Mouse (Mus musculus): Measurements from ENCODE around the gene Cebpg. TPM values are rescaled to one million over a fixed set of nuclear protein-coding genes. Genes with fewer than 3 reads are reported as not detected.

Cebpg gene
- polyA plus RNA-seq, 1 experiment from 2014 or later, result 31.9 TPM

GRCm38 (mm10) chr7:35040176-35040972 is 16.0 kb downstream of the Cebpg start:
- H3K36me3 ChIP-seq (ENCODE audit: insufficient read depth, low read length), result peaks cover 32% of the 10 kb centered on the region
- WGBS, result 89% methylated on average over 9 of the region's 9 CpGs

DNA sequence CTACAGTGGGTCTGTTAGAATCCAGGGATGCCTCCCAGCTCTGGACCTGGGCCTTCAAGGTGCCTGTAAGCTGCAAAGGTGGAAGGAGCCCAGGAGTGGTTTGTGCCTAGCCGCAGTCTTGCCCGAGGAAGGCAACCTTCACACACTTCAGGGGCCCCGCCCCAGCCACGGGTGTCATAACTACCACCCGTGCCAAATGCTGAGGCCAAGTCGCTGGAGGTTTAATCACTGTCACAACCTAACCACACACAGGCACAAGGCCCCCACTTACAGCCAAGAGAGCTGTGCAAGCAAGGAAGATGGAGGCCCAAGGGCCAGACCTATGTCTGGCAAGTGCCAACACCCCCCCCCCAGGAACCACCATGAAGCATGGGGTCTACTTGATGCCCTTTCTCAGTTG is 19.0 kb downstream of the Cebpg start:
- no peak for ATAC-seq (ENCODE audit: low FRiP score, low TSS enrichment)
- 0 out of 2 replicates have a peak, but pooled peaks cover 5% of the 10 kb centered on the region for H3K36me3 ChIP-seq (ENCODE audit: insufficient read depth, low read length)
- 62% methylated on average over 6 of the region's 6 CpGs for WGBS
- H3K27ac ChIP-seq (ENCODE audit: low read length), result no peak overlapping the region
- H3K4me3 ChIP-seq (ENCODE audit: low read length), result no peak overlapping the region
- H3K9ac ChIP-seq (replicated peaks; ENCODE audit: low read length), result no peak overlapping the region
- H3K4me2 ChIP-seq (replicated peaks; ENCODE audit: low read depth, low read length), result no peak overlapping the region
- peaks cover 21% of the 10 kb centered on the region for H3K4me1 ChIP-seq (ENCODE audit: insufficient read depth, low read length)
- H3K27me3 ChIP-seq (ENCODE audit: insufficient read depth, low read length), result no peaks in the 10 kb centered on the region
- H3K9me3 ChIP-seq (ENCODE audit: low read length), result no peaks in the 10 kb centered on the region

More at GRCm38 (mm10) chr7:35040176-35040972, 16.0 kb downstream of the Cebpg start:
- Histone ChIP-seq H3K4me2 (replicated peaks; ENCODE audit: low read depth, low read length) (no peak overlapping the region), H3K27ac (ENCODE audit: low read length) (no peak overlapping the region), H3K4me3 (ENCODE audit: low read length) (no peak overlapping the region), H3K9ac (replicated peaks; ENCODE audit: low read length) (no peak overlapping the region), H3K27me3 (ENCODE audit: insufficient read depth, low read length) (no peaks in the 10 kb centered on the region), H3K9me3 (ENCODE audit: low read length) (no peaks in the 10 kb centered on the region), H3K4me1 (ENCODE audit: insufficient read depth, low read length) (peaks cover 14% of the 10 kb centered on the region)
- no peak for ATAC-seq (ENCODE audit: low FRiP score, low TSS enrichment)

DNA sequence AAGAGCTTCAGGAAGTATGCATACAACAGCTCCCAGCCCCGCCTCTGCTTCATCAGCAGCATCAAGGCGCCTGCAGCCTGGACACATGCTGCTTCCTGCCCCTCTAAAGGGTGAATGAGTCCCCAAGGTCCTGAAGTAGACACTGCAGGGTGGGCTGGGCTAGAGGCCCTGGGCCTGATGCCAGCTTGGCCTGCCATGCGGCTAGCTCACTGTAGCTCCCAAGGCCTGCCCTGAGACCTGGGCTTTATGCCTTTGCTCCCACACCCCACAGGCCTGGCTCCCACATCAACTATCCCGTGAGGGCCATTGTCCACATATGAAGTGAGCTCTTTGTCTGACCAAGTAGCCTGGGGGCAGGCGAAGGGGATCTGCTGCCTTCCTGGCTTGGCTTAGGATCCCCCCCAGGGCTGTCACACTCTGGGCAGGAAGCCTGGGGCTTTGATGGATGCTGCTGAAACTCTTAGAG is 20.1 kb downstream of the Cebpg start:
- 54% methylated on average over 5 of the region's 5 CpGs for WGBS
- H3K9me3 ChIP-seq (ENCODE audit: low read length), result no peaks in the 10 kb centered on the region
- H3K36me3 ChIP-seq (ENCODE audit: insufficient read depth, low read length), result 0 out of 2 replicates have a peak, but pooled peaks cover 9% of the 10 kb centered on the region
- H3K27ac ChIP-seq (ENCODE audit: low read length), result peak overlapping the region; percentile 71
- no peaks in the 10 kb centered on the region for H3K27me3 ChIP-seq (ENCODE audit: insufficient read depth, low read length)
- H3K9ac ChIP-seq (replicated peaks; ENCODE audit: low read length), result 0 out of 2 replicates have a peak overlapping the region, but pooled peaks have one; percentile 10
- peaks cover 21% of the 10 kb centered on the region for H3K4me1 ChIP-seq (ENCODE audit: insufficient read depth, low read length)
- H3K4me3 ChIP-seq (ENCODE audit: low read length), result no peak overlapping the region
- ATAC-seq (ENCODE audit: low FRiP score, low TSS enrichment), result peak; percentile 58; the same call in 1 of the 2 replicates
- no peak overlapping the region for H3K4me2 ChIP-seq (replicated peaks; ENCODE audit: low read depth, low read length)

GRCm38 (mm10) chr7:35035565-35035964 is 20.8 kb downstream of the Cebpg start:
- 73% methylated on average over 4 of the region's 4 CpGs for WGBS
- 0 out of 2 replicates have a peak, but pooled peaks have one; percentile 20 for ATAC-seq (ENCODE audit: low FRiP score, low TSS enrichment)
- no peak overlapping the region for H3K9ac ChIP-seq (replicated peaks; ENCODE audit: low read length)
- no peak overlapping the region for H3K4me3 ChIP-seq (ENCODE audit: low read length)
- H3K4me1 ChIP-seq (ENCODE audit: insufficient read depth, low read length), result peaks cover 21% of the 10 kb centered on the region
- no peak overlapping the region for H3K4me2 ChIP-seq (replicated peaks; ENCODE audit: low read depth, low read length)
- H3K27me3 ChIP-seq (ENCODE audit: insufficient read depth, low read length), result no peaks in the 10 kb centered on the region
- H3K36me3 ChIP-seq (ENCODE audit: insufficient read depth, low read length), result 0 out of 2 replicates have a peak, but pooled peaks cover 8% of the 10 kb centered on the region
- H3K9me3 ChIP-seq (ENCODE audit: low read length), result no peaks in the 10 kb centered on the region
- H3K27ac ChIP-seq (ENCODE audit: low read length), result peak overlapping the region; percentile 71

- H3K36me3 ChIP-seq (ENCODE audit: insufficient read depth, low read length), result 0 out of 2 replicates have a peak, but pooled peaks cover 7% of the 10 kb centered on the region
- H3K4me3 ChIP-seq (ENCODE audit: low read length), result no peak overlapping the region
- H3K27ac ChIP-seq (ENCODE audit: low read length), result peak overlapping the region; percentile 59
- no peak overlapping the region for H3K9ac ChIP-seq (replicated peaks; ENCODE audit: low read length)
- peaks cover 21% of the 10 kb centered on the region for H3K4me1 ChIP-seq (ENCODE audit: insufficient read depth, low read length)
- H3K9me3 ChIP-seq (ENCODE audit: low read length), result no peaks in the 10 kb centered on the region
- no peak overlapping the region for H3K4me2 ChIP-seq (replicated peaks; ENCODE audit: low read depth, low read length)
- H3K27me3 ChIP-seq (ENCODE audit: insufficient read depth, low read length), result no peaks in the 10 kb centered on the region
- 0 out of 2 replicates have a peak, but pooled peaks have one; percentile 17 for ATAC-seq (ENCODE audit: low FRiP score, low TSS enrichment)
- WGBS, result 31% methylated on average over 6 of the region's 6 CpGs
These were observed 21.2 kb downstream of the Cebpg start for GRCm38 (mm10) chr7:35035141-35035553.

DNA sequence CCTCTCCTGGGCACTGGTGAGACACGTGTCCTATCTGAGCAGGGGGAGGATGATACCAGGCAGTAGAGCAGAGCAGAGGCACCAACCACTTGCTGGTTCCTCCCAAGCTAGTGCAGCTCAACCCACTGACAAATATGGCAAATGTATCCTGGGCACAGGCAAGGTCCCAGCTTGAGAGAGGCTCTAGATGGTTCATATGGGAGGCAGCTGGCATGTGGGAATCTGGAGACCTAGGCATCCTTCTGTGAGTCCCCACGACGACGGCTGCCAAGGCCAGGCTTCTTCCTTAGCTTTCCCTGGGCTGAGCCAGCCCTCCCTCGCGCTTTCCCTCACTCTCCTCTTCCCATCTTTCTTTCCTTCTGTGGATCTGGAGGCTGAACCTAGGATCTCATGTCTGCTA is 25.8 kb downstream of the Cebpg start:
- ATAC-seq (ENCODE audit: low FRiP score, low TSS enrichment), result no peak
- H3K9ac ChIP-seq (replicated peaks; ENCODE audit: low read length), result no peak overlapping the region
- no peaks in the 10 kb centered on the region for H3K9me3 ChIP-seq (ENCODE audit: low read length)
- H3K36me3 ChIP-seq (ENCODE audit: insufficient read depth, low read length), result 0 out of 2 replicates have a peak, but pooled peaks cover 7% of the 10 kb centered on the region
- H3K4me1 ChIP-seq (ENCODE audit: insufficient read depth, low read length), result peaks cover 8% of the 10 kb centered on the region; the same call in 1 of the 2 replicates
- H3K27me3 ChIP-seq (ENCODE audit: insufficient read depth, low read length), result no peaks in the 10 kb centered on the region
- H3K4me2 ChIP-seq (replicated peaks; ENCODE audit: low read depth, low read length), result no peak overlapping the region
- no peak overlapping the region for H3K27ac ChIP-seq (ENCODE audit: low read length)
- WGBS, result 84% methylated on average over 6 of the region's 6 CpGs
- H3K4me3 ChIP-seq (ENCODE audit: low read length), result no peak overlapping the region

- Histone ChIP-seq H3K27me3 (ENCODE audit: insufficient read depth, low read length) (no peaks in the 10 kb centered on the region), H3K4me3 (ENCODE audit: low read length) (no peak overlapping the region), H3K9ac (replicated peaks; ENCODE audit: low read length) (no peak overlapping the region), H3K9me3 (ENCODE audit: low read length) (no peaks in the 10 kb centered on the region), H3K27ac (ENCODE audit: low read length) (no peak overlapping the region), H3K4me2 (replicated peaks; ENCODE audit: low read depth, low read length) (no peak overlapping the region), H3K36me3 (ENCODE audit: insufficient read depth, low read length) (peaks cover 7% of the 10 kb centered on the region; the same call in 1 of the 2 replicates), H3K4me1 (ENCODE audit: insufficient read depth, low read length) (no peaks in the 10 kb centered on the region)
- ATAC-seq (ENCODE audit: low FRiP score, low TSS enrichment), result no peak
- WGBS, result 86% methylated on average over 3 of the region's 3 CpGs
These were observed 26.7 kb downstream of the Cebpg start for GRCm38 (mm10) chr7:35029648-35030047.

GRCm38 (mm10) chr7:35029228-35029627 is 27.1 kb downstream of the Cebpg start:
- Histone ChIP-seq H3K36me3 (ENCODE audit: insufficient read depth, low read length) (peaks cover 7% of the 10 kb centered on the region; the same call in 1 of the 2 replicates), H3K4me3 (ENCODE audit: low read length) (no peak overlapping the region), H3K9me3 (ENCODE audit: low read length) (no peaks in the 10 kb centered on the region), H3K27ac (ENCODE audit: low read length) (no peak overlapping the region), H3K4me1 (ENCODE audit: insufficient read depth, low read length) (no peaks in the 10 kb centered on the region), H3K27me3 (ENCODE audit: insufficient read depth, low read length) (no peaks in the 10 kb centered on the region), H3K4me2 (replicated peaks; ENCODE audit: low read depth, low read length) (no peak overlapping the region), H3K9ac (replicated peaks; ENCODE audit: low read length) (no peak overlapping the region)
- ATAC-seq (ENCODE audit: low FRiP score, low TSS enrichment), result no peak
- 84% methylated on average over 5 of the region's 5 CpGs for WGBS

DNA sequence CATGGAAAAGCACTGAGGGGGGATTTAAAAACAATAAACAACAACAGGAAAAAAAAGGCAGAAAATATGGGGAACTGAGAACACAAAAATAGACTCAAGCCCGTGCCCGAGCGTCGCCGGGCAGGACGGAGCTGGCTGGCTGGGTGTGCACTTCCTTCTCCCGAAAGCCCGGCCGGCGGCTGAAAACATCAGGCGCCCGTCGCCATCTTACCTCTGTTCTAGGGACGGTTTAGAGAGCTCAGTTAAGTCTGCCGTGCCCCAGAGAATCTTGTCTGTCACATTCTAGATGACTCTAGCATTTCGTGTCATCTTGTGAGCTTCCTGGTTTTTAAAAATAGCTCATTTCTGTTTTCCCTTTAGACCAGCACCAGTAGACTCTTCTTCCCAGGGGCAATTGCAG is 27.8 kb downstream of the Cebpg start:
- Histone ChIP-seq H3K4me1 (ENCODE audit: insufficient read depth, low read length) (no peaks in the 10 kb centered on the region), H3K27me3 (ENCODE audit: insufficient read depth, low read length) (no peaks in the 10 kb centered on the region), H3K9me3 (ENCODE audit: low read length) (no peaks in the 10 kb centered on the region), H3K27ac (ENCODE audit: low read length) (no peak overlapping the region), H3K4me3 (ENCODE audit: low read length) (no peak overlapping the region), H3K36me3 (ENCODE audit: insufficient read depth, low read length) (peaks cover 7% of the 10 kb centered on the region; the same call in 1 of the 2 replicates), H3K9ac (replicated peaks; ENCODE audit: low read length) (no peak overlapping the region), H3K4me2 (replicated peaks; ENCODE audit: low read depth, low read length) (no peak overlapping the region)
- WGBS, result 73% methylated on average over 16 of the region's 16 CpGs
- ATAC-seq (ENCODE audit: low FRiP score, low TSS enrichment), result no peak

Data from kidney, embryonic 16.5 days (tissue).